8 mouse cellular contexts compared by ENCODE assay signal in genomic region chr4:126467721-126468284, GRCm38 (mm10). TPM values are rescaled to one million over a fixed set of nuclear protein-coding genes. Genes with fewer than 3 reads are reported as not detected.
DNase-seq lines count a peak whose midpoint lies in the region; ATAC-seq and TF ChIP-seq lines count a peak whose summit lies in the region.

No protein-coding gene starts in this region.

- peak; percentile 97 for DNase-seq in heart, adult 11 months
- DNase-seq in heart, postnatal 25 days (ENCODE audit: low spot score) = no peak
- DNase-seq in cerebellum, postnatal 36 days = peak; percentile 28 to 47
- DNase-seq in gastrocnemius, adult 2 months = peak; percentile 60
- DNase-seq in limb, embryonic 11.5 days (ENCODE audit: low spot score) = peak; percentile 84
- DNase-seq in spleen, adult 12 weeks (ENCODE audit: low spot score) = peak; percentile 16

- no peaks in the 10 kb centered on the region for H3K27me3 ChIP-seq in limb, embryonic 11.5 days (ENCODE audit: control insufficient read depth, insufficient read depth, low read length)
- no peaks in the 10 kb centered on the region for H3K27me3 ChIP-seq in midbrain, embryonic 12.5 days

- H3K9me3 ChIP-seq in limb, embryonic 11.5 days (ENCODE audit: control insufficient read depth, low read length) = no peaks in the 10 kb centered on the region
- no peaks in the 10 kb centered on the region for H3K9me3 ChIP-seq in midbrain, embryonic 12.5 days

- no peak for TF ChIP-seq CTCF in gastrocnemius, adult 2 months (IDR thresholded peaks at IDR 0.05)

- peak; percentile 39 for ATAC-seq in inflammation-experienced regulatory T-cells, adult 6 months
- peak; percentile 76 for ATAC-seq in limb, embryonic 11.5 days (ENCODE audit: insufficient number of reproducible peaks, low FRiP score, low TSS enrichment, low read depth)
- peak; percentile 66 for ATAC-seq in midbrain, embryonic 12.5 days (ENCODE audit: low FRiP score, low read depth)

- 0% methylated on average over 25 of the region's 25 CpGs for WGBS in limb, embryonic 11.5 days
- under 1% methylated on average over 25 of the region's 25 CpGs for WGBS in midbrain, embryonic 12.5 days

- intact Hi-C loops in heart, postnatal 25 days (cut with DNase I) = loop anchor here (5.0 kb wide), 1 partner anchor 36 kb away; no protein-coding TSS in a partner anchor
- intact Hi-C loops in gastrocnemius, adult 2 months (cut with DNase I) = loop anchor here (2.0 kb wide), 1 partner anchor 37 kb away; no protein-coding TSS in a partner anchor

- H3K9ac ChIP-seq in limb, embryonic 11.5 days (ENCODE audit: low read length) = peak overlapping the region; percentile 89
- peak overlapping the region; percentile 96 for H3K9ac ChIP-seq in midbrain, embryonic 12.5 days (replicated peaks)

- H3K4me2 ChIP-seq in limb, embryonic 11.5 days (ENCODE audit: low read depth, severe bottlenecking) = peak overlapping the region; percentile 65
- H3K4me2 ChIP-seq in midbrain, embryonic 12.5 days (replicated peaks) = peak overlapping the region; percentile 72

- H3K36me3 ChIP-seq in limb, embryonic 11.5 days (ENCODE audit: control insufficient read depth, insufficient read depth, low read length) = no peaks in the 10 kb centered on the region; the same call in 1 of the 2 replicates
- no peaks in the 10 kb centered on the region for H3K36me3 ChIP-seq in midbrain, embryonic 12.5 days

- H3K4me1 ChIP-seq in limb, embryonic 11.5 days (ENCODE audit: control insufficient read depth, insufficient read depth, low read length) = peaks cover 13% of the 10 kb centered on the region
- peaks cover 45% of the 10 kb centered on the region for H3K4me1 ChIP-seq in midbrain, embryonic 12.5 days

- H3K4me3 ChIP-seq in gastrocnemius, adult 2 months = peak overlapping the region; percentile 98
- H3K4me3 ChIP-seq in limb, embryonic 11.5 days (ENCODE audit: low read depth, low read length) = peak overlapping the region; percentile 88
- H3K4me3 ChIP-seq in midbrain, embryonic 12.5 days = peak overlapping the region; percentile 76

- H3K27ac ChIP-seq in gastrocnemius, adult 2 months = peak overlapping the region; percentile 87
- peak overlapping the region; percentile 81 for H3K27ac ChIP-seq in limb, embryonic 11.5 days (replicated peaks; ENCODE audit: low read depth, low read length)
- peak overlapping the region; percentile 99 for H3K27ac ChIP-seq in midbrain, embryonic 12.5 days (replicated peaks)

RNA-seq across cellular contexts. Expression of gene Ago1, which starts 0.6 kb away (rescaled TPM):
- 10 to 100 TPM; 10.7 to 12.3 TPM for total RNA-seq in heart, postnatal 25 days (2021)
- total RNA-seq in gastrocnemius, adult 2 months (2021) = 1 to 10 TPM; 6.6 to 7.9 TPM
- 10 to 100 TPM in 1 of 3 experiments, 1 to 10 TPM in 2; 5.8 to 10.3 (median 9.2) TPM for polyA plus RNA-seq in inflammation-experienced regulatory T-cells, adult 6 months (2017; shearing (Covaris generic))
- polyA plus RNA-seq in limb, embryonic 11.5 days (2014; fragmentation: Nextera tagmentation; extraction: Ambion mirVana) = 7.8 and 8.7 TPM in 2 replicates
- polyA plus RNA-seq in midbrain, embryonic 12.5 days (2016; fragmentation: Nextera tagmentation; extraction: Ambion mirVana) = 21.7 and 24.0 TPM in 2 replicates

RNA-seq across cellular contexts. Expression of gene Ago3, which starts 38.4 kb away (rescaled TPM):
- total RNA-seq in heart, postnatal 25 days (2021) = 10 to 100 TPM; 13.4 to 14.0 TPM
- 10 to 100 TPM in 1 of 2 experiments, 1 to 10 TPM in 1; 7.6 to 11.6 TPM for total RNA-seq in gastrocnemius, adult 2 months (2021)
- polyA plus RNA-seq in inflammation-experienced regulatory T-cells, adult 6 months (2017; shearing (Covaris generic)) = 10 to 100 TPM; 18.8 to 24.1 (median 19.1) TPM
- polyA plus RNA-seq in limb, embryonic 11.5 days (2014; fragmentation: Nextera tagmentation; extraction: Ambion mirVana) = 11.9 and 14.8 TPM in 2 replicates
- polyA plus RNA-seq in midbrain, embryonic 12.5 days (2016; fragmentation: Nextera tagmentation; extraction: Ambion mirVana) = 19.3 and 19.9 TPM in 2 replicates
